In the genomic region with DNA sequence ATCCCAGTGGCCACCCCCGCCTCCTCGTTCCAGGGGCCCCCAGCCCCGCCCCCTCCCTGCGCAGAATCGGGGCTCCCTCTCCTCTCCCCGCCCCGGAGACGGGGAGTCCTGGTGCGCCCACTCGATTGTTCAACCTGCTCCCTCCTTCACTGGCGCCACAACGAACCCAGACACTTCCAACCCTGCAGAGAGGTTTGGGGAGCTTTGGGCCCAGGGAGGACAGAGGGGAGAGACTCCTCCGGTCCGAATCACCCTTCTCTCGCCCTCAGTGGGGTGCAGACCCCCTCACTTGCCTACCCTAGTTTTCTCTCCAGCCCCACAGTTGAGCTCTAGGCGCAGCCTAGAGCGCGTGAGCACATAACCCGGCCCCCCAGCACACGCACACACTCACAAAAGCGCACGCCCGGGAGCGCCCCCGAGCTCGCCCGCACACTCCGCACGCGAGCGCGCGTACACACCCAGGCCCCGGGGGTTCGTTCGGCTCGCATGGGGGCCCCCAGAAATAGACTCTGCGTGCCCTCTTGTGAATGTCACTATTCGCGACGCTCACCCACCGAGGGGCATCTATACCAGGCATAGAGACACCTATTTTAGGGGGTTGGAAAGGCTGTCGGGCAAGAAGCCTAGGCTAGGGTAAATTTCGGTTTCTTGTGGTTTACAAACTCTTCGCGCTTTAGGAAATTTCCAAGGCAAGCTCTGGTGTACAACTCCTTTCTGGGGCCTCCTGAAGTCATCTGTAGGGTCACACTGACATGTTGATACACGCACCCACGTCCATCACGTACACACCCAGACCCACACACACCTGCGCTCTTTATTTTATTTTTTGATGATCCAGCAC, we compare ENCODE assay signal across 7 mouse cellular contexts. TPM values are rescaled to one million over a fixed set of nuclear protein-coding genes. Genes with fewer than 3 reads are reported as not detected.
A peak's percentile ranks its signal among the peaks of the same experiment; 100 is the strongest.
DNase-seq lines count a peak whose midpoint lies in the region; ATAC-seq and TF ChIP-seq lines count a peak whose summit lies in the region.

A gene (minus strand): TSS at position 401 of the 841 bp plus-strand sequence.

- H3K36me3 ChIP-seq in testis, adult 2 months (ENCODE audit: control insufficient read depth, insufficient read depth, low read length), result no peaks in the 10 kb centered on the region
- no peaks in the 10 kb centered on the region for H3K36me3 ChIP-seq in forebrain, postnatal 0 days (ENCODE audit: insufficient read depth)
- no peaks in the 10 kb centered on the region for H3K36me3 ChIP-seq in midbrain, postnatal 0 days (ENCODE audit: insufficient read depth, low read length)

- ATAC-seq in forebrain, postnatal 0 days, result peak; percentile 66
- ATAC-seq in midbrain, postnatal 0 days (ENCODE audit: low FRiP score), result peak; percentile 42

- no peak for TF ChIP-seq POLR2A in testis, adult 2 months (IDR thresholded peaks at IDR 0.05; ENCODE audit: control insufficient read depth, low read depth, low read length)

- peak within 1 kb of the TSS; percentile 71 for H3K4me2 ChIP-seq in forebrain, postnatal 0 days (ENCODE audit: low read depth)
- H3K4me2 ChIP-seq in midbrain, postnatal 0 days (ENCODE audit: low read depth, low read length, poor library complexity, severe bottlenecking), result peak within 1 kb of the TSS; percentile 64

- peaks cover 10% of the 10 kb centered on the region for H3K4me1 ChIP-seq in testis, adult 2 months (ENCODE audit: control insufficient read depth, insufficient read depth, low read length)
- H3K4me1 ChIP-seq in forebrain, postnatal 0 days (ENCODE audit: insufficient read depth), result no peaks in the 10 kb centered on the region
- H3K4me1 ChIP-seq in midbrain, postnatal 0 days (ENCODE audit: insufficient read depth, low read length), result no peaks in the 10 kb centered on the region

- no peak for DNase-seq in testis, postnatal 14 days (ENCODE audit: low spot score)
- peak; percentile 78 for DNase-seq in cerebellum, adult 8-10 months
- peak; percentile 77 for DNase-seq in forebrain, postnatal 0 days
- DNase-seq in layer of hippocampus, postnatal 25 days (ENCODE audit: extremely low spot score in 1 of 2, low spot score in 1 of 2), result peak; percentile 49 to 65
- peak; percentile 60 for DNase-seq in midbrain, postnatal 0 days (ENCODE audit: low spot score)
- no peak for DNase-seq in gastrocnemius, postnatal 10 days

- H3K9me3 ChIP-seq in forebrain, postnatal 0 days (ENCODE audit: low read length), result no peaks in the 10 kb centered on the region
- H3K9me3 ChIP-seq in midbrain, postnatal 0 days (ENCODE audit: low read length), result peaks cover 3% of the 10 kb centered on the region; the same call in 1 of the 2 replicates

- H3K4me3 ChIP-seq in testis, adult 2 months (ENCODE audit: control insufficient read depth, low read depth, low read length), result peak within 1 kb of the TSS; percentile 53
- H3K4me3 ChIP-seq in forebrain, postnatal 0 days (ENCODE audit: low read depth, low read length), result peak within 1 kb of the TSS; percentile 44
- H3K4me3 ChIP-seq in midbrain, postnatal 0 days (ENCODE audit: low read depth, low read length), result peak within 1 kb of the TSS; percentile 54

- 2% methylated on average over 50 of the region's 50 CpGs for WGBS in forebrain, postnatal 0 days
- WGBS in midbrain, postnatal 0 days, result under 1% methylated on average over 50 of the region's 50 CpGs

- peaks cover 5% of the 10 kb centered on the region for H3K27me3 ChIP-seq in testis, adult 2 months (ENCODE audit: control insufficient read depth, insufficient read depth, low read length)
- H3K27me3 ChIP-seq in forebrain, postnatal 0 days (ENCODE audit: insufficient read depth, low read length), result peaks cover 9% of the 10 kb centered on the region; the same call in 1 of the 2 replicates
- no peaks in the 10 kb centered on the region for H3K27me3 ChIP-seq in midbrain, postnatal 0 days (ENCODE audit: insufficient read depth, low read length)

- peak within 1 kb of the TSS; percentile 60 for H3K9ac ChIP-seq in forebrain, postnatal 0 days
- H3K9ac ChIP-seq in midbrain, postnatal 0 days (replicated peaks; ENCODE audit: low read length, poor library complexity, severe bottlenecking), result peak within 1 kb of the TSS; percentile 80

- TF ChIP-seq CTCF in testis, adult 2 months (IDR thresholded peaks at IDR 0.05; ENCODE audit: control insufficient read depth, insufficient read depth, insufficient replicate concordance, low read depth, low read length), result no peak
- TF ChIP-seq CTCF in forebrain, postnatal 0 days (IDR thresholded peaks at IDR 0.05; ENCODE audit: low read depth), result no peak
- no peak for TF ChIP-seq CTCF in midbrain, postnatal 0 days (IDR thresholded peaks at IDR 0.05)

- H3K27ac ChIP-seq in testis, adult 2 months (ENCODE audit: control insufficient read depth, insufficient read depth, low read depth, low read length), result peak within 1 kb of the TSS; percentile 3
- H3K27ac ChIP-seq in forebrain, postnatal 0 days (ENCODE audit: low read depth, low read length), result peak within 1 kb of the TSS; percentile 89
- peak within 1 kb of the TSS; percentile 94 for H3K27ac ChIP-seq in midbrain, postnatal 0 days (ENCODE audit: low read depth, low read length)

RNA-seq across cellular contexts. Expression of the gene that starts here (rescaled TPM):
- polyA plus RNA-seq in testis, adult 2 months (2012; rRNA removed), result 1.1 and 1.8 TPM in 2 replicates
- 50.5 and 57.7 TPM in 2 replicates for total RNA-seq in forebrain, postnatal 0 days (2014; rRNA removed)
- 24.9 and 35.1 TPM in 2 replicates for polyA plus RNA-seq in forebrain, postnatal 0 days (2015; fragmentation: Nextera tagmentation; extraction: Ambion mirVana)
- total RNA-seq in layer of hippocampus, postnatal 25 days (2021), result 100 to 1,000 TPM; 293 to 319 TPM
- total RNA-seq in midbrain, postnatal 0 days (2014; rRNA removed), result 122 and 155 TPM in 2 replicates
- 54.0 and 67.8 TPM in 2 replicates for polyA plus RNA-seq in midbrain, postnatal 0 days (2015; fragmentation: Nextera tagmentation; extraction: Ambion mirVana)
- total RNA-seq in gastrocnemius, postnatal 10 days (2021), result 1 to 10 TPM; 3.2 to 3.3 TPM

Comparison
In these comparisons a context has a peak if more than half of its experiments do, and no peak if none do; other contexts are left out.
1. RNA of the gene that starts here (total RNA-seq): 293 to 319 TPM in layer of hippocampus, postnatal 25 days, 122 to 155 TPM in midbrain, postnatal 0 days and 50.5 to 57.7 TPM in forebrain, postnatal 0 days; 3.2 to 3.3 TPM in gastrocnemius, postnatal 10 days; every median in the first group is over 10 times any median in the second.
2. H3K27ac ChIP-seq: peak in every context shown above with its lines; median percentile 94 in midbrain, postnatal 0 days; 89 in forebrain, postnatal 0 days; 3 in testis, adult 2 months.
3. DNase-seq: peak in cerebellum, adult 8-10 months (single experiment), forebrain, postnatal 0 days (single experiment), layer of hippocampus, postnatal 25 days (2 of 2) and midbrain, postnatal 0 days (single experiment); none in testis, postnatal 14 days (single experiment) and gastrocnemius, postnatal 10 days (single experiment).
4. Peak in every context shown above with its lines, with median percentiles within 50 percentile points of each other: H3K4me3 ChIP-seq.